Mouse (Mus musculus): Measurements from ENCODE around the gene Olfr1299. TPM values are rescaled to one million over a fixed set of nuclear protein-coding genes. Genes with fewer than 3 reads are reported as not detected.

Gene Olfr1299
- not detected for polyA plus RNA-seq (2012; fragmentation: generic; extraction: Trizol)

GRCm38 (mm10) chr2:111661119-111661518 is at the start of gene Olfr1299:
Gene Olfr1299, plus strand, starts transcription at chr2:111661419.

GRCm38 (mm10) chr2:111626397-111626796 is 34.8 kb upstream of the Olfr1299 start, which contains the start of gene Olfr1297:
Gene Olfr1297, minus strand, starts transcription at chr2:111626497.

DNA sequence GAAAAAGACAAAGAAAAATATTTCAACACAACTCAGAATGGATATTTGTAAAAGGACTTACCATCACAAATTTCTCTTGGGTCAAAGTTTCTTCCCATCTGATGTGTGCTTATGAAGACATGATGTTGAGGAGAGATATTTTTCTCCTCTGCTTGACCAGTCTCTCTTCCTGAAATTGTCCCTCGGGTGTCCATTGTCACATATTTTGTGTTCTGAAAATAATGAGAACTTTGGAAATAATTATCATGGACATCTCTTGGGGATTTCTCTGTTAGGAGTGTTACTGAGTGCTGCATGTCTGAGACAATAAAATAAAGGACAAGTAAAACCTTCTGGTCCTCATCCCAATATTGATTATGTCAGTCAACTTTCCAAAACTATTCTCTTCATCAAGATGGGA is 12.1 kb upstream of the Olfr1299 start, which contains the start of gene Olfr1298:
Olfr1298 (minus strand) TSS at position 101 of the 400 bp plus-strand sequence.

Other genes with a start within 250 kb of the Olfr1299 start
- not detected for gene Olfr1286, start 238.3 kb upstream of the Olfr1299 start, polyA plus RNA-seq (2012; fragmentation: generic; extraction: Trizol)
- gene Olfr1287, start 212.3 kb upstream of the Olfr1299 start, polyA plus RNA-seq (2012; fragmentation: generic; extraction: Trizol), result not detected
- gene Olfr1288, start 187.3 kb upstream of the Olfr1299 start, polyA plus RNA-seq (2012; fragmentation: generic; extraction: Trizol), result not detected
- not detected for gene Olfr1289, start 180.6 kb upstream of the Olfr1299 start, polyA plus RNA-seq (2012; fragmentation: generic; extraction: Trizol)
- gene Olfr1290, start 167.6 kb upstream of the Olfr1299 start, polyA plus RNA-seq (2012; fragmentation: generic; extraction: Trizol), result not detected
- gene Olfr1291-ps1, start 164.2 kb upstream of the Olfr1299 start, polyA plus RNA-seq (2012; fragmentation: generic; extraction: Trizol), result not detected
- gene Olfr1293-ps, start 136.2 kb upstream of the Olfr1299 start, polyA plus RNA-seq (2012; fragmentation: generic; extraction: Trizol), result not detected
- gene Olfr1294, start 121.1 kb upstream of the Olfr1299 start, polyA plus RNA-seq (2012; fragmentation: generic; extraction: Trizol), result not detected
- gene Olfr1295, start 91.7 kb upstream of the Olfr1299 start, polyA plus RNA-seq (2012; fragmentation: generic; extraction: Trizol), result not detected
- gene Olfr1297, start 34.9 kb upstream of the Olfr1299 start, polyA plus RNA-seq (2012; fragmentation: generic; extraction: Trizol), result not detected
- not detected for gene Olfr1298, start 12.2 kb upstream of the Olfr1299 start, polyA plus RNA-seq (2012; fragmentation: generic; extraction: Trizol)
- not detected for gene Olfr1301, start 89.6 kb downstream of the Olfr1299 start, polyA plus RNA-seq (2012; fragmentation: generic; extraction: Trizol)
- gene Olfr1302, start 116.0 kb downstream of the Olfr1299 start, polyA plus RNA-seq (2012; fragmentation: generic; extraction: Trizol), result not detected
- gene Olfr1303, start 158.9 kb downstream of the Olfr1299 start, polyA plus RNA-seq (2012; fragmentation: generic; extraction: Trizol), result not detected
- gene Olfr1305, start 215.7 kb downstream of the Olfr1299 start, polyA plus RNA-seq (2012; fragmentation: generic; extraction: Trizol), result not detected

Measured in C3H10T1/2 (cell line).